Mouse (Mus musculus) layer of hippocampus, adult 2 months (tissue): ENCODE data around the gene Cfap99. TPM values are rescaled to one million over a fixed set of nuclear protein-coding genes. Genes with fewer than 3 reads are reported as not detected.

Experiments used
- DNase-seq, 2 experiments: peaks; one replicate each; pipeline ENCODE4 v3.0.0; 2022; ENCODE audit warnings: low spot score in 2 of 2
- H3K27ac ChIP-seq: fragments of 200-600 bp; 2 replicates; pipeline ENCODE4 v1.8.1; 2022
- H3K4me3 ChIP-seq: fragments of 200-600 bp; 2 replicates; pipeline ENCODE4 v1.8.1; 2022; ENCODE audit warnings: mild to moderate bottlenecking
- CTCF ChIP-seq: fragments of 200-600 bp; conservative IDR thresholded peaks from 2 replicates; pipeline ENCODE4 v1.8.1; 2022; ENCODE audit warnings: antibody characterized with exemption, mild to moderate bottlenecking, moderate library complexity
- total RNA-seq, 2 experiments: library from RNA; stranded (reverse); gene quantifications; 2 replicates each; pipeline ENCODE4 v1.2.3; 2021

Cfap99 gene
- total RNA-seq, 2 experiments from 2014 or later, result 0.22 to 0.56 TPM

DNA sequence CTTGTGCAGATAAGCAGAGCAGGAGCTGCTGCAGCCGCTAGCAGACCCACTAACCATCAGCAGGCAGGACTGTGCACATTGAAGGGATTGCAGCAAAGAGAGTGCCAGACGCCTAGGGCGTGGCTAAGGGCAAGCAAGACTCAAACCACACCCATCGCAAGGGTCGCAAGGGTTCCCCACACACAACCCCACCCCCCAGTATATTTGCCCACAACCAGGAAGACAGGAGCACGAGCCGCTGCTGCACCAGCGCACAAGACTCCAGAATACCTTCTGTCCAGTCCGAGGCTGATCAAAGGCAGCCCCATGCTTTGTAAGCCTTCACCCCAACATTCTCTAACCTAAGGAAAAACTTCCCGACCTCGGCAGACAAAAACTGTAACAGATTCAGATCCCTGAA is 1.9 kb upstream of the Cfap99 start:
- DNase-seq, result no peak
- no peak for TF ChIP-seq CTCF
- Histone ChIP-seq H3K4me3 (peak overlapping the region; percentile 73), H3K27ac (no peak overlapping the region)

DNA sequence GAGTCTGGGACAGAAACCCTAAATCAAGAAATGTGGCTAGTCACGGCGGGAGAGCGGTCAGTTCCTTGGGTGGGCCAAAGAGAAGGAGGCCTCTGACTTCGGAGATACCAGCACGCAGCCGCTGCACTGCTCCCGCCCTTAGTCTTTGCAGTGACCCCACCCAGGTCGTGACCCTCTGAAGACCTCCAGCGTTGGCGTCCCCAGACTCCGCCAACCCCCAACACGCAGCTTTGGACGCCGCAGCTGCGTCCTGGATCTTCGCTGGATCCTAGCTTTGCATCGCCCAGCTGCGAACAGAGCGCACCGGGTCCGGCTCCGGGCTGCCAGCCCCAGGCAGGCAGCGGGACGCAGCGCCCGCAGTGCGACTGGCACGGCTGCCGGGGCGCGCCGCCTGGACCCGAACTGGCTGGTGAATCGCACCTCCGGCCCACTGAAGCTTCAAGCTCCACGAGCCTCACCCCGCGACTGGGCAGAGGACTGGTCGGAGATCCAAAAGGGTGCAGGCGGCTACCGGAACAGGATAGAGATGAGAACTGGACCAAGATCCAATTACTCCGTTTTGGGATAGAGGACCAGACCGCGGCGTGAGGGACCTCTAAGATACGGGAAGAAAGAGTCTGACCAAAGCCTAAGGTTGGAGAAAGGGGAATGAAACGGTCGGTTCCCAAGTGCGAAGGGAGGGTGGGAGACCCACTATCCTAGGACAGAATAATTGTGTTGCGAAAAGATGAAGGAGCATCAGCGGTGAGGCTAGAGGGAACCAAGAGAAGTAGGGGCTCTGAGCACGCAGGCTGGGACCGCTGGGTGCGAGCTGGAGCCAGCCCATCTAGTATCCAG is 1.2 kb upstream of the Cfap99 start:
- no peak for TF ChIP-seq CTCF
- Histone ChIP-seq H3K27ac (peak overlapping the region; percentile 88), H3K4me3 (peak overlapping the region; percentile 73)
- DNase-seq, result no peak

DNA sequence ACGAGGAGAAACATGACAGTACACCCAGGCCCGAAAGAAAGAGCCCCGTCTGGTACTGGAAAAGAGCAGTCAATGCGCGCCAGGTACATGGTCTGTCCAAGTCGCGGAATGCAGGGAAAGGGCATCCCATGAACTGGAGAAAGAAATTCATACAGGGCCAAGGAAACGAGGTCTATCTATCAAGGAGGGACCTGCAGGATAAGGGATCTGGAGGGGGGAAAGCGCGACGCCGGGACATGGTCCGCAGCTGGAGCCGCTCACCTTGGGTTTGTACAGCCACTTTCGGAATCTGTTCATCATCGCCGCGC is 608 bp upstream of the Cfap99 start:
- Histone ChIP-seq H3K27ac (peak overlapping the region; percentile 88), H3K4me3 (peak overlapping the region; percentile 73)
- DNase-seq, result no peak
- TF ChIP-seq CTCF, result no peak

DNA sequence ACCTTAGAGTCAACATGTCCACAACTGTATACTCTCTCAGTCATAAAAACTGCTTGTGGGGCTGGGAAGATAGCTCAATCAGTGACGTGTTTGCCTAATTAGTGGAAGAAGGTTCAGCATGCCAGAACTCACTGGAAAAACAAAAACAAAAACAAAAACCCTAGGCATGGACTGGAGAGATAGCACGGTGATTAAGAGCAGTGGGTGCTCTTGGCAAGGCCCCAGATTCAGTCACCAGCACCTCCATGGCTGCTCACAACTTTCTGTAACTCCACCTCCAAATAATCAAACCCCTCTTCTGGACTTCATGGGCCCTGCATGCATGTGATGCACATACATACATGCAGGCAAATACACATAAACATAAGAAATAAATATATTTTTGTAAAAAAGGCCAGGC is 886 bp downstream of the Cfap99 start:
- DNase-seq, result no peak
- Histone ChIP-seq H3K4me3 (no peak overlapping the region), H3K27ac (no peak overlapping the region)
- no peak for TF ChIP-seq CTCF

DNA sequence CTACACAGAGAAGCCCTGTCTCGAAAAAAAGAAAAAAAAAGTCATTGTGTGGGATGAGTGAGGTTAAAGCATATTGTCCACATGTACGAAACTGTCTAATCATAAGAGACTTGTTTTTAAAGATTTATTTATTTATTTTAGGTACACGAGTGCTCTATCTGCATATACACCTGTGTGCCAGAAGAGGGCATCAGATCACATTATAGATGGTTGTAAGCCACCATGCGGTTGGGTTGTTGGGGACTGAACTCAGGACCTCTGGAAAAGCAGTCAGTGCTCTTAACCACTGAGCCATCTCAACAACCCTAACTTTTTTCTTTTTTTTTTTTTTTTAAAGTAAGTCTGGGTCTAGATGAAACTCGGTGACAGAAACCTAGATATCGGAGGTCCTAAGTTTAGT is 5.0 kb downstream of the Cfap99 start:
- Histone ChIP-seq H3K27ac (no peak overlapping the region), H3K4me3 (no peak overlapping the region)
- TF ChIP-seq CTCF, result peak; percentile 63
- no peak for DNase-seq

DNA sequence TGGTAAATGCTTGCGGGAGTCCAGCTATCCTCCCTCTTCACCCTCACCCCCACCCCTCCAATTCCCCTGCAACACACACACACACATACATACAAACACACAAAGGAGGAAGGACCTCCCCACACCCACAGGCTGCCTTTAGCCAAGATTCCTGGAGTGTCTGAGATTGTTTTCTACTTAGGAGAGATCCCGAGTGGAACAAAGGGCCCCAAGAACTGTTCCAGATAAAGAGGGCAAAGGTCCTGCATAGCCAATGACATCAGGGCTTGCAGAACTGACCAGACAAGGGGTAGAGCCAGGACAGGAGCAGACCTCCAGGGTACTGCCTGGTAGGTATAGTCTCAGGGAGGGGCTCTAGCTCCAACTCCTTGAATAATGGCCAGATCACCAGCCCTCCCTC is 6.3 kb downstream of the Cfap99 start:
- DNase-seq, result no peak
- H3K27ac ChIP-seq, result no peak overlapping the region
- H3K4me3 ChIP-seq, result no peak overlapping the region
- no peak for TF ChIP-seq CTCF

DNA sequence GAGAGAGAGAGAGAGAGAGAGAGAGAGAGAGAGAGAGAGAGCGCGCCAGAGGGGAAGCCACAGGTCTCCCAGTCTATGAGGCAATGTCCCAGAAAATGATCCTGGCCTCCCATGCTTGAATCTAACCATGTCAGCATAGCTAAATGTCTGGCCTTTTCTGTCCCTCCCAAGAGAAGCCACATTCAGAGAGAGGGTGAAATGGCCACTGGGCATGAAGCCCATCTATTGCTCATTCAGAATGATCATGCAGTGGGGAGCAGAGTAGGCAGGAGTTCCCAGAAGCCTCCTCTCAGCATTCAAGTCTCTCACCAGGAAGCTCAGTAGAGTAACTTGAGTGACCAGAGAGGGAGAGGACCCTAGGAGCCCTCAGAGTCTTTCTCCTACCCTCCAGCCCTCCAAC is 6.7 kb downstream of the Cfap99 start:
- Histone ChIP-seq H3K4me3 (no peak overlapping the region), H3K27ac (no peak overlapping the region)
- no peak for TF ChIP-seq CTCF
- DNase-seq, result no peak

DNA sequence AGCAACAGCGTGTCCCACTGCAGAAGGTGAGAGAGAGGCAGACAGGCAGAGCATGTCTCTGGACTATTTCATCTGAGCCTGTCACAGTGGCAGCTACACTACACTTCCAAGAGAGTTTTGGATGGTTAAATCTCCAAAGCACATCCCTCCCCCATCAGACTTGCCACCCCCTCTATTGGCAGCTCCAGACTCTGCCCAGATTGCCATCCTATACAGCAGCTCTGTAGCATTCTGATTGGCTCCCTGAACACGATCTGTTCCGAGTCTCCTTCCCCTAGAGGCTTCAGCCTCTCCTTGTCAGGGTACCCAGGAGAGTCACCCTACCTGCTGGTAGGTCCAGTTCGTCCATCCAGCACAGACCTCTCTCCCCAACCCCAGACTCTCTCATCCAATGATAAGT is 9.7 kb downstream of the Cfap99 start:
- Histone ChIP-seq H3K27ac (no peak overlapping the region), H3K4me3 (no peak overlapping the region)
- no peak for TF ChIP-seq CTCF
- DNase-seq, result no peak

DNA sequence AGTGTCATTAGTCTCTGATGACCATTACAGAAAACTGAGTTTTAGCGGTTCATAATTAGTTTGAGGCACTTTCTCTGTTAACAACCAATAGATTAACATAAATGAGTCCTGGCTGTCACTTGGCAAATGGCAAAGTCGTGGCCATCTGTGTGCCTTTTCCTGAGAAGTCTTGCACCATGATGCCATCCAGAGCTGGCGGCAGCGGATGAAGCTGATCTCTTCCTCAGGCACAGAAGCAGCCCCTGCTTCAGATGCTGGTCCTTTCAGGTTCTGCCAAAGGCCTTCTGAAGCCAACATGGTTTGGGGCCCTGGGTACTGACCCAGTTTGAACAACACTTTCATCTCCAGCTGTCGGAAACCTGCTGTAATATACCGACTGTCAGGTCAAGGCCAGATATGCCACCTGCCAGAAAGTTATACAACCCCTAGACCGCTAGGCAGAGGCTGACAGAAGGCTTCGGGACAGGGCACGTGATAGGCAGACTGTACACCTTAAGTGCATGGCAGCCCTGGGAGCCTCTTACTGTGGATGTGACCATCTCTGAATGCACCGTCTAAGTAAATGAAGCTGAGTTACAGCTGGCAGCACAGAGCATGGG is 10.6 kb downstream of the Cfap99 start:
- no peak for DNase-seq
- no peak overlapping the region for H3K27ac ChIP-seq
- no peak for TF ChIP-seq CTCF
- no peak overlapping the region for H3K4me3 ChIP-seq

DNA sequence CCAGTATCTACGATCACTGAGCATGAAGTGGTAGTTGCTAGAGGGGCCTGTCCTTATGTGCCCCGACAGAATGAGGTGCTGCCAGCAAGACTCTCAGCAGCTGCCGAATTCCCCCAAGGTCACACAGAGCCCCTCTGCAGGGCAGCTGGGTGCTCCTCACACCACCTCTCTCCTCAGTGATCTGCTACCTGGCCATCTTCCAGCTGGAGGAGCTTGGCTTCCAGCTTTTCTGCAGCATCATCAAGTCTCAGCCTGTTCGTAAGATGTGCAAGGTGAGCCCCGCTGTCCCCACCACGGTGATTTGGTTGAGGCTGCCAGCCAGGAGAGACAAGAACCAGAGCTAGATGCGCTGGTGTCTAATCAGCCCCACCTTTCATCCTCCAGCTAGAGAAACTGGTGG is 14.0 kb downstream of the Cfap99 start:
- Histone ChIP-seq H3K27ac (no peak overlapping the region), H3K4me3 (no peak overlapping the region)
- no peak for TF ChIP-seq CTCF
- no peak for DNase-seq

DNA sequence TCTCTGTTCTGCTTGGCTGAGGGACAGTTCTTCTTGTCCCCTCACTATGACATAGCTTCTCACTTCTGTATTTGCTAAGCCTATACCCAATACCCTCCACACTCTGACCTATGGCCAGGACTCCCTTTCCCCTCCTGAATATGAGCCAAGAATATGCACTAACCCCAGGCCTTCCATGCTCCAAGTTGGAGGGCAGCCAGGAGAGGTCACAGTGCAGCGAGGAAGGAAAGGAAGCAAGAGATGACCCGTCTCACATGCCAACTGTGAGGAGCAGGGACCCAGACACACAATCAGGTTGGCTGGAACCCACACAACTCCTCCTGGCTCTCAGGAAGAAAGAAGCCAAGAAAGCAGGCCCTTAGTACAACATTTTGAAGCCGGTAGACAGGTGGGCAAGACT is 20.6 kb downstream of the Cfap99 start:
- Histone ChIP-seq H3K4me3 (no peak overlapping the region), H3K27ac (no peak overlapping the region)
- TF ChIP-seq CTCF, result no peak
- DNase-seq, result no peak

DNA sequence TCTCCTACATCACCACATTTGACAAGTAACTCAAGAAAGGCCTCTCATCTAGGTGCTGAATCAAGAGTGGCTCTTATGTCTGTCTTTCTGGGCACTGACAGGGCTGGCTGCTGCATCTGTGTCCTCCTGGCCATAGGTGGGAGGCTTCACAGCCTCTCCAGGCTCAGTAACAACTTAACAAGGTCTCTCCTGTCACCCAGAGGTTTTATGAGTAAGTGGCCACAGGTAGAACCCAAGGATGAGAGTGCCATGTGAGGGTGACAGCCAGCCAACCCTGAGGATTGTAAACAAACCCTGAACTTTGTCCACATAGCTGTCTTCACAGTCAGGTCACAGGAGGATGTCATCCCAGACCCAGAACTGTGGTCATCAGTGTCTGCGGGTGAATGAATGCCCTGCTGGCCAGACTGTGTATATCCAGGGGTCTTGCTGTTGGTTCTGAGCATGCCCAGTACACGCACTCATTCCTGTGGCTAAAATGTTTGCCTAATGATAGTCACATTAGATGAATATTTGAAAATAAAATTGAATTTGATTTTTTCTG is 31.2 kb downstream of the Cfap99 start:
- no peak overlapping the region for H3K4me3 ChIP-seq
- no peak for DNase-seq
- TF ChIP-seq CTCF, result no peak
- no peak overlapping the region for H3K27ac ChIP-seq

DNA sequence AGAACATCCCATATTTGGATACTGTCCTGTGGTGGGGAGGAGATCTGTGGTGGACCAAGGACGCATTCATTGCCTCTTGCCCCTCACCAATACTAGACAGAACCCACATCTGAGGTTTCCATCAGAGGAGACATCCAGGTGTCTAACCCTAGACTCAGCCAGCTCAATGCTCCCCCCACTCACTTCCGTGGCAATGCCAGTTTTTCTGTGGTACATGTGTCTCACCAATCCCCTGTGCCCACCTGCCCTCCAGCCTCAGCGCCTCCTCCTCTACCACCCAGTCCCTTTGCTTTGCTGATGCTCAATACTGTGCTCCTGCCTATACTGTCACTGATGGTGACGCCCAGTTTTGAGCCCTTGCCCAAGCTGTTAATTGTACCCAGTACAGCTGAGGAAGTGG is 32.8 kb downstream of the Cfap99 start:
- Histone ChIP-seq H3K4me3 (no peak overlapping the region), H3K27ac (no peak overlapping the region)
- no peak for TF ChIP-seq CTCF
- DNase-seq, result no peak

DNA sequence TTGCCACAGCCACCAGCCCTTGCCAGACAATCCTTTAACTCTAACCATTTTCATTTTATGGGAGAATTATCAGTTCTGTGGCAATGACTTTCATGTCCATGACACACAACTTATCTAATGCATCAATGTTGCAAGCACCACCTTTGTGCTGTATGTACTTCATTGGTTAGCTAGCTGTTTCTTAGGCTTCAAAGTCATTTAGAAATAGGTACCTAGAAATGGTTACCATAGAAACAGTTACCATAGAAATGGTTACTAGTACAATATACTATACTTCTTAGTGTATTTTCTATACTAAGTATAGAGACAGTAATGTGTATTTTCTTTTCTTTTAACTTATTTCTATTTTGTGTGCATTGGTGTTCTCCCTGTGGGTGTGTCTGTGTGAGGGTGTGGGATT is 36.9 kb downstream of the Cfap99 start:
- no peak for DNase-seq
- no peak for TF ChIP-seq CTCF
- Histone ChIP-seq H3K4me3 (no peak overlapping the region), H3K27ac (no peak overlapping the region)
